Mouse (Mus musculus): ENCODE measurements at regions not wholly inside any gene's neighbourhood (a gene's known extent, or its start where the extent isn't known, plus 50 kb on each side); places are given as distances from the start of the nearest gene placed in this dataset.

DNA sequence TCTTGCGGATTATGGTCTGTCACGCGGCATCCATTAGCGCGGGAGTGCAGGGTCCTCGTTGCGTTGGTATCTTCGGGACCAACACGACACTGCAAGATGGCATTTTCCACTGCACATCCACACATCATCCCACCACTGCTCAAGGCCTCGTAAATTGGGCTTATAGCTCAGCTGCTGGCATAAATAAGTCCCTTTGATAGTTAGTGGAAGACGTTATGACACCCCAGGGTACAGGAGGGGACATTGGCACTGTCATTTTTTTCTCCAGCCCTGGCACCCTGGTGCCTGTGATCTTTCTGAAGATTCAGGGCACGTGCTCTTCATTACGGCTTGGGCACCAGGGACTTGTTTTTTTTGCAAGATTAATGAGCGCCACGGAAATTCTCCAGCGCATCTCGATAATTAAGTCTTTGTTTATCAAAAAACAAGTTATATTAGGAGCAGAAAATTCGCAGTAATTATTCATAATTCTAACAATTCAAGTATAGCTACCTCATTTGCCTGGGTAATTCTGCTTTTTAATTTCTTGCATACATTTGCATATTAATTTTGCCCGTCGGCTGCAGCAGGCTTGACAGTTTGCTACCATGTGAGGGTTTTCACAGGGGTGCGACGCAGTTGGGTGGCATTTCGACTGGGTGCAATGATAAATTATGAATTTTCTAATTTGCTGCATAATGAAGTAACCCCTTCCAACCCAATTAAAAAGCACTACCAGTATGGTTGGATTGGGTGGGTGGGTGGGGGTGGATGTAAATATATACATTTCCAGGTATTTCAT is 119.1 kb downstream of the Vrk1 start:
- Histone ChIP-seq H3K79me3 (ENCODE audit: low read depth) (no peaks in the 10 kb centered on the region), H3K79me2 (ENCODE audit: control insufficient read depth, insufficient read depth) (no peaks in the 10 kb centered on the region), H3ac (ENCODE audit: control insufficient read depth, insufficient read length, low read depth) (no peak overlapping the region), H3K27me3 (ENCODE audit: control insufficient read depth, insufficient read depth, insufficient read length) (no peaks in the 10 kb centered on the region), H3K36me3 (ENCODE audit: control insufficient read depth, insufficient read depth) (no peaks in the 10 kb centered on the region), H3K4me3 (ENCODE audit: insufficient read depth, poor library complexity, severe bottlenecking) (no peak overlapping the region)
- TF ChIP-seq MYOG (IDR thresholded peaks at IDR 0.05; ENCODE audit: control insufficient read depth, extremely low read depth, insufficient read length) (no peak), CEBPB (IDR thresholded peaks at IDR 0.05; ENCODE audit: low read depth) (no peak)

DNA sequence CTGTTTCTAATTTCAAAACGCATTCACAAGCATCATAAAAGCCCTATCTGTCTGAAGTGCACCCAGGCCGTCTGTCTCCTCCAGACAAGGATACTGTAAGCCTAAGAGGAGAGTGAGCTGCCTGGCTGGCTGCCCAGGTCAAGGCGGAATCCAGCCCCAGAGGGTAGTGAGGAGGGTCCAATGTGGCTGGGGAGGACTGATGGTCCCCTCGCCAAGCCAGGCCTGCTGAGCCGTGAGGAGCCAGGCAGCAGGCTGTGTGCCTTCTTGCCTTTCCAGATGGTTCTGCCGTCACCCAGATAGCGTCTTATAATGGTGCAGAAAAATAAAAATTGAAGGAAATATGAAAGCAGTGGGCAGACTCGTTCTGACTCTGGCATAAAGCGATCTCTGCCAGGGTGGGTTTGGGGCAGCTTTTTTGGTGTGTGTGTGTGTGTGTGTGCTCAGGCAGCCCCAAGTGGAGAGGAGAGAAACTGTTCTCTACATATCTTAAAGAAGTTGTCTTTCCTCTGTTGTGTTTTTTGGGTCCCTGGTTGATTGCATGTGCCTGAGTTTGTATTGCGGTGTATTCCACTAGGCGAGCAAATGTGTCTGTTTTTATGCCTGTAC is 120.1 kb downstream of the Vrk1 start:
- H3K27me3 ChIP-seq (ENCODE audit: control insufficient read depth, insufficient read depth, insufficient read length) = no peaks in the 10 kb centered on the region
- TF ChIP-seq MYOD1 (IDR thresholded peaks at IDR 0.05; ENCODE audit: control insufficient read depth, insufficient read length, low read depth) (no peak), FOSL1 (IDR thresholded peaks at IDR 0.05; ENCODE audit: insufficient read depth, low read length, poor library complexity, severe bottlenecking) (no peak), CTCF (IDR thresholded peaks at IDR 0.05; ENCODE audit: control insufficient read depth, insufficient read depth, insufficient read length) (no peak), USF1 (IDR thresholded peaks at IDR 0.05; ENCODE audit: low read depth) (no peak), CEBPB (IDR thresholded peaks at IDR 0.05; ENCODE audit: low read depth) (no peak)
- H3ac ChIP-seq (ENCODE audit: control insufficient read depth, insufficient read length, low read depth) = no peak overlapping the region
- no peak overlapping the region for H3K4me3 ChIP-seq (ENCODE audit: insufficient read depth, poor library complexity, severe bottlenecking)
- H3K79me2 ChIP-seq (ENCODE audit: control insufficient read depth, insufficient read depth) = no peaks in the 10 kb centered on the region
- H3K79me3 ChIP-seq (ENCODE audit: low read depth) = no peaks in the 10 kb centered on the region
- no peaks in the 10 kb centered on the region for H3K36me3 ChIP-seq (ENCODE audit: control insufficient read depth, insufficient read depth)

DNA sequence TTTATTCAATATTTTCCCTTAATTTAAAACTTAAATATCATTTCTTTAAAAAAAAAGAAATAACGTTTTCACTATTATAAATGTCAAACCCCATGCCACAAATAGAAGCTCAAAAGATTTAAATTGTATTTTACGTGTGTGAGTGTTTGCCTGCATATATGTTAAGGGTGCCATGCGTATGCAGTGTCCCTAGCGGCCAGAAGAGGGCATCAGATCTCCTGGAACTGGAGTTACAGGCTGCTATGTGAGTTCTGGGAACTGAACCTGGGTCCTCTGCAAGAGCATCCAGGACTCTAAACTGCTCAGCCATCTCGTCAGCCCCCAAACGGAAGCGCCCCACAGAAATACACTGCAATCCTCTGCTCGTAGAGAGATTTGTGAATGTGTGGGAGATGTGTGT is 122.7 kb downstream of the Vrk1 start:
- TF ChIP-seq FOSL1 (IDR thresholded peaks at IDR 0.05; ENCODE audit: insufficient read depth, low read length, poor library complexity, severe bottlenecking) = no peak
- TF ChIP-seq USF1 (IDR thresholded peaks at IDR 0.05; ENCODE audit: low read depth) = no peak
- TF ChIP-seq MAX (IDR thresholded peaks at IDR 0.05) = no peak
- TF ChIP-seq MYOG (IDR thresholded peaks at IDR 0.05; ENCODE audit: control insufficient read depth, extremely low read depth, insufficient read length) = no peak
- no peak for TF ChIP-seq CTCF (IDR thresholded peaks at IDR 0.05; ENCODE audit: control insufficient read depth, insufficient read depth, insufficient read length)
- TF ChIP-seq CEBPB (IDR thresholded peaks at IDR 0.05; ENCODE audit: low read depth) = no peak
- TF ChIP-seq MYOD1 (IDR thresholded peaks at IDR 0.05; ENCODE audit: control insufficient read depth, insufficient read length, low read depth) = no peak
- Histone ChIP-seq H3K36me3 (ENCODE audit: control insufficient read depth, insufficient read depth) (no peaks in the 10 kb centered on the region), H3K79me3 (ENCODE audit: low read depth) (no peaks in the 10 kb centered on the region)

DNA sequence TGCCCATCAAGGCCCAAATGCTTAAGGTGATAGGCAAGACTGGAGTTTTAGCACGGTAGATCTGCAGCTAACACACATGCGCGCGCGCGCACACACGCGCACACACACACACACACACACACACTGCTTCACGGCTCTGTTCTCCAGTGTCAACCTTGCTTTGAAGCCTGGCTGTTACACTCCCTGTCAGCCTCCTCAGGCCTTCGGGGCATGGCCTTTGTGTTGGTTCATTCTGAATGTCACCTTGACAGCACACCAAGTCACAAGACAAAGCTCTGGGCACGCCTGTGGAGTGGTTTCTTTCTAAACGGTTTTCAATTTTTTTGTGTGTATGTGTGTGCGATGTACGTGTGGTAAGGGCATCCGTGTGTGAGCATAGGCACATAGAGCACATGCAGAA is 128.4 kb downstream of the Vrk1 start:
- no peak for TF ChIP-seq MYOG (IDR thresholded peaks at IDR 0.05; ENCODE audit: control insufficient read depth, extremely low read depth, insufficient read length)
- TF ChIP-seq MYOD1 (IDR thresholded peaks at IDR 0.05; ENCODE audit: control insufficient read depth, insufficient read length, low read depth) = no peak
- TF ChIP-seq USF1 (IDR thresholded peaks at IDR 0.05; ENCODE audit: low read depth) = no peak
- no peak for TF ChIP-seq CEBPB (IDR thresholded peaks at IDR 0.05; ENCODE audit: low read depth)
- no peak for TF ChIP-seq FOSL1 (IDR thresholded peaks at IDR 0.05; ENCODE audit: insufficient read depth, low read length, poor library complexity, severe bottlenecking)
- no peak for TF ChIP-seq CTCF (IDR thresholded peaks at IDR 0.05; ENCODE audit: control insufficient read depth, insufficient read depth, insufficient read length)
- no peak for TF ChIP-seq MAX (IDR thresholded peaks at IDR 0.05)
- Histone ChIP-seq H3K36me3 (ENCODE audit: control insufficient read depth, insufficient read depth) (no peaks in the 10 kb centered on the region), H3K4me3 (ENCODE audit: insufficient read depth, poor library complexity, severe bottlenecking) (no peak overlapping the region), H3K27me3 (ENCODE audit: control insufficient read depth, insufficient read depth, insufficient read length) (no peaks in the 10 kb centered on the region), H3ac (ENCODE audit: control insufficient read depth, insufficient read length, low read depth) (no peak overlapping the region), H3K79me2 (ENCODE audit: control insufficient read depth, insufficient read depth) (no peaks in the 10 kb centered on the region), H3K79me3 (ENCODE audit: low read depth) (no peaks in the 10 kb centered on the region)

More for the DNA sequence above, 122.7 kb downstream of the Vrk1 start:
- H3ac ChIP-seq (ENCODE audit: control insufficient read depth, insufficient read length, low read depth) = no peak overlapping the region
- no peaks in the 10 kb centered on the region for H3K27me3 ChIP-seq (ENCODE audit: control insufficient read depth, insufficient read depth, insufficient read length)
- no peaks in the 10 kb centered on the region for H3K79me2 ChIP-seq (ENCODE audit: control insufficient read depth, insufficient read depth)
- no peak overlapping the region for H3K4me3 ChIP-seq (ENCODE audit: insufficient read depth, poor library complexity, severe bottlenecking)

DNA sequence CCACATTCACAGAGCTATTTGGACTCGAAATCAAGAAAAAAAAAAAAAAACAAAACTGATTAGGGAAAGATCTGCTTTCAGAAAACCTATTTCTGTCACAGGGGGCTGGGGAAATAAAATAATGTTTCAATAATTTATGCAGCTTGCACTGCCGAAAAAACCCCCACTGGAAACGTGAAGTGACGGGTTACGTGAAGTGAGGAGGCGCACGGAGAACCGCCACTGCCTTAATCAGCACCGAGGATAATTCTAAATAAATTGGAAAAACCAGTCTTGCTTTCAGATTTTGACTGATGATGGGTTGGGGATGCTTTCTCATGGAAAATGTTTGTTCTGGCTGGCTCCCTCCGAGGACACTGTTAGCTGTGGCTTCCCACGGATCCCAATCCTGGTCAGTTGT is 129.5 kb downstream of the Vrk1 start:
- H3K79me3 ChIP-seq (ENCODE audit: low read depth) = no peaks in the 10 kb centered on the region
- no peak overlapping the region for H3K4me3 ChIP-seq (ENCODE audit: insufficient read depth, poor library complexity, severe bottlenecking)
- no peaks in the 10 kb centered on the region for H3K36me3 ChIP-seq (ENCODE audit: control insufficient read depth, insufficient read depth)
- no peaks in the 10 kb centered on the region for H3K79me2 ChIP-seq (ENCODE audit: control insufficient read depth, insufficient read depth)
- H3ac ChIP-seq (ENCODE audit: control insufficient read depth, insufficient read length, low read depth) = no peak overlapping the region
- H3K27me3 ChIP-seq (ENCODE audit: control insufficient read depth, insufficient read depth, insufficient read length) = no peaks in the 10 kb centered on the region
- TF ChIP-seq USF1 (IDR thresholded peaks at IDR 0.05; ENCODE audit: low read depth) (no peak), MYOD1 (IDR thresholded peaks at IDR 0.05; ENCODE audit: control insufficient read depth, insufficient read length, low read depth) (no peak)

DNA sequence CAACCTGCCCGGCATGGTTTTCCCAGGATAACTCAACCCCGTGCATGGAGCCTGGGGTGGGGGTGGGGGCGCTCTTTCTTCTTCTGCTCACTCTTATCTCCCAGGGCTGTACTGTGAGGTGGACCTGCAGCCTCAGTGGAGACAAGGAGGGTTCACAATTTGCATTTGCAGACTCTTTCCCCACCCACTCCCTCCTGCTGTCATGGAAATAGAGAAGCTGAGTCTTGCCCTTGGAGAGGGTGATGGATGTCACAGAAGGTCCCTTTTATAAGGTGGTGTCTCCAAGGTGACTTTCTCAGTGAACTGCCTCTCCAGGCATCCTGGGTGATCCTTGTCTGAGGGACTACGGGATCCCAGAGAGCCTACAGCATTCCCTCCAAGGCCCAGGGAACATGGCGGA is 129.9 kb downstream of the Vrk1 start:
- Histone ChIP-seq H3K27me3 (ENCODE audit: control insufficient read depth, insufficient read depth, insufficient read length) (no peaks in the 10 kb centered on the region), H3K4me3 (ENCODE audit: insufficient read depth, poor library complexity, severe bottlenecking) (no peak overlapping the region), H3K79me3 (ENCODE audit: low read depth) (no peaks in the 10 kb centered on the region), H3K36me3 (ENCODE audit: control insufficient read depth, insufficient read depth) (no peaks in the 10 kb centered on the region), H3ac (ENCODE audit: control insufficient read depth, insufficient read length, low read depth) (no peak overlapping the region), H3K79me2 (ENCODE audit: control insufficient read depth, insufficient read depth) (no peaks in the 10 kb centered on the region)
- TF ChIP-seq MYOD1 (IDR thresholded peaks at IDR 0.05; ENCODE audit: control insufficient read depth, insufficient read length, low read depth) = no peak
- no peak for TF ChIP-seq MYOG (IDR thresholded peaks at IDR 0.05; ENCODE audit: control insufficient read depth, extremely low read depth, insufficient read length)
- TF ChIP-seq CTCF (IDR thresholded peaks at IDR 0.05; ENCODE audit: control insufficient read depth, insufficient read depth, insufficient read length) = no peak
- no peak for TF ChIP-seq MAX (IDR thresholded peaks at IDR 0.05)
- TF ChIP-seq USF1 (IDR thresholded peaks at IDR 0.05; ENCODE audit: low read depth) = no peak
- TF ChIP-seq CEBPB (IDR thresholded peaks at IDR 0.05; ENCODE audit: low read depth) = no peak
- TF ChIP-seq FOSL1 (IDR thresholded peaks at IDR 0.05; ENCODE audit: insufficient read depth, low read length, poor library complexity, severe bottlenecking) = no peak
